Mouse (Mus musculus) CH12.LX (cell line): ENCODE measurements around the gene Meox1. TPM values are rescaled to one million over a fixed set of nuclear protein-coding genes. Genes with fewer than 3 reads are reported as not detected.
A peak's percentile ranks its signal among the peaks of the same experiment; 100 is the strongest.

ENCODE experiments used
- DNase-seq: peaks from one replicate; pipeline ENCODE4 v3.0.0-alpha.2; 2013; ENCODE audit errors: extremely low read depth
- H3K27ac ChIP-seq: 2 replicates; pipeline ENCODE4 v1.5.1; 2012; ENCODE audit warnings: low read depth, mild to moderate bottlenecking, control low read depth, moderate library complexity; ENCODE audit not compliant: insufficient read depth
- H3K27me3 ChIP-seq: replicated peaks from 2 replicates; pipeline ENCODE3; 2012; ENCODE audit warnings: inconsistent platforms
- H3K36me3 ChIP-seq, 2 experiments: replicated peaks in 1 of 2; 2 replicates each; pipeline versions ENCODE3 to v1.6.1; 2012; ENCODE audit warnings: inconsistent platforms in 1 of 2, low read length in 1 of 2, mild to moderate bottlenecking in 1 of 2, mixed read lengths in 1 of 2, moderate library complexity in 1 of 2; ENCODE audit not compliant: control insufficient read depth in 1 of 2, insufficient read depth in 1 of 2
- H3K4me1 ChIP-seq, 2 experiments: 2 replicates each; pipeline ENCODE4 v1.6.1; 2012; ENCODE audit warnings: inconsistent platforms in 1 of 2, moderate library complexity in 1 of 2; ENCODE audit not compliant: insufficient read depth in 2 of 2, control insufficient read depth in 1 of 2
- H3K4me2 ChIP-seq: 2 replicates; pipeline ENCODE4 v1.6.1; 2012; ENCODE audit warnings: low read depth, mild to moderate bottlenecking, control low read depth; ENCODE audit not compliant: poor library complexity, insufficient read depth, severe bottlenecking
- H3K4me3 ChIP-seq, 3 experiments: fragments of 150-350 bp in 1 of 3; sonication (generic) in 1 of 3; replicated peaks in 1 of 3; 2 replicates each; pipeline versions ENCODE3 to v1.5.1; 2011 to 2012; ENCODE audit warnings: low read depth in 2 of 3, low read length in 2 of 3, mild to moderate bottlenecking in 2 of 3, moderate library complexity in 2 of 3, control low read depth in 1 of 3, improper control_type of control experiment in 1 of 3, inconsistent platforms in 1 of 3, mixed read lengths in 1 of 3; ENCODE audit not compliant: poor library complexity in 1 of 3
- H3K79me2 ChIP-seq: replicated peaks from 2 replicates; pipeline ENCODE4 v1.6.1; 2012; ENCODE audit warnings: mild to moderate bottlenecking, moderate library complexity; ENCODE audit not compliant: control insufficient read depth, poor library complexity, insufficient read depth, severe bottlenecking; ENCODE audit errors: extremely low read depth
- H3K9ac ChIP-seq: 2 replicates; pipeline ENCODE4 v1.6.1; 2012; ENCODE audit warnings: low read depth, mild to moderate bottlenecking, control low read depth, moderate library complexity; ENCODE audit not compliant: insufficient read depth
- H3K9me3 ChIP-seq: replicated peaks from 2 replicates; pipeline ENCODE3; 2012; ENCODE audit warnings: low read length, inconsistent platforms, mixed read lengths
- CHD2 ChIP-seq: IDR thresholded peaks from 2 replicates; pipeline ENCODE4 v1.6.1; 2011; ENCODE audit warnings: low read length, improper control_type of control experiment
- CTCF ChIP-seq, 2 experiments: IDR thresholded peaks in 1 of 2; conservative IDR thresholded peaks in 1 of 2; 2 replicates each; pipeline ENCODE4 v1.5.1; 2011 to 2012; ENCODE audit warnings: low read depth in 2 of 2, low read length in 2 of 2, improper control_type of control experiment in 1 of 2, inconsistent platforms in 1 of 2, mild to moderate bottlenecking in 1 of 2, moderate library complexity in 1 of 2
- ELF1 ChIP-seq: IDR thresholded peaks from 2 replicates; pipeline ENCODE4 v1.6.1; 2014; ENCODE audit warnings: low read depth, mild to moderate bottlenecking, inconsistent platforms, low read length, improper control_type of control experiment
- GABPA ChIP-seq: IDR thresholded peaks from 2 replicates; pipeline ENCODE4 v1.6.1; 2012; ENCODE audit warnings: low read depth, low read length, improper control_type of control experiment, inconsistent platforms; ENCODE audit not compliant: insufficient replicate concordance
- MAZ ChIP-seq: IDR thresholded peaks from 2 replicates; pipeline ENCODE4 v1.6.1; 2012; ENCODE audit warnings: low read depth, mild to moderate bottlenecking, inconsistent platforms, low read length, improper control_type of control experiment, moderate library complexity
- MXI1 ChIP-seq: IDR thresholded peaks from 2 replicates; pipeline ENCODE4 v1.6.1; 2011; ENCODE audit warnings: mild to moderate bottlenecking, low read depth, low read length, improper control_type of control experiment
- NELFE ChIP-seq: IDR thresholded peaks from 2 replicates; pipeline ENCODE4 v1.6.1; 2011; ENCODE audit warnings: low read depth, low read length, improper control_type of control experiment
- NRF1 ChIP-seq: IDR thresholded peaks from 2 replicates; pipeline ENCODE4 v1.6.1; 2014; ENCODE audit warnings: low read depth, mild to moderate bottlenecking, inconsistent platforms, low read length, improper control_type of control experiment, moderate library complexity
- RAD21 ChIP-seq: IDR thresholded peaks from 2 replicates; pipeline ENCODE4 v1.6.1; 2011; ENCODE audit warnings: low read depth, mild to moderate bottlenecking, low read length, improper control_type of control experiment, moderate library complexity
- SMC3 ChIP-seq: IDR thresholded peaks from 2 replicates; pipeline ENCODE4 v1.6.1; 2011; ENCODE audit warnings: low read depth, low read length, improper control_type of control experiment
- TBP ChIP-seq: conservative IDR thresholded peaks from 2 replicates; pipeline ENCODE4 v1.6.1; 2011; ENCODE audit warnings: low read depth, low read length, improper control_type of control experiment
- TCF12 ChIP-seq: IDR thresholded peaks from 2 replicates; pipeline ENCODE4 v1.6.1; 2014; ENCODE audit warnings: low read depth, mild to moderate bottlenecking, inconsistent platforms, low read length, improper control_type of control experiment
- UBTF ChIP-seq: IDR thresholded peaks from 2 replicates; pipeline ENCODE4 v1.6.1; 2012; ENCODE audit warnings: low read depth, mild to moderate bottlenecking, inconsistent platforms, low read length, improper control_type of control experiment, moderate library complexity
- ZC3H11A ChIP-seq: IDR thresholded peaks from 2 replicates; pipeline ENCODE4 v1.6.1; 2012; ENCODE audit warnings: low read depth, mild to moderate bottlenecking, inconsistent platforms, low read length, improper control_type of control experiment
- ZMIZ1 ChIP-seq: IDR thresholded peaks from 2 replicates; pipeline ENCODE4 v1.6.1; 2012; ENCODE audit warnings: low read depth, mild to moderate bottlenecking, inconsistent platforms, low read length, improper control_type of control experiment
- dilution Hi-C: fragments of 300-500 bp; cut with MboI; formaldehyde crosslinking; loops from 2 replicates; pipeline ENCODE4 v1.14.3; 2020; ENCODE audit warnings: low sequenced_read_pairs; ENCODE audit not compliant: extremely low pct_unique_long_range_greater_than_20kb, extremely low pct_ligation_motif_present
- in situ Hi-C: fragments of 300-500 bp; cut with MboI; formaldehyde crosslinking; loops from 3 replicates; pipeline ENCODE4 v1.14.3; 2019; ENCODE audit warnings: low sequenced_read_pairs, low pct_ligation_motif_present, low pct_unique_long_range_greater_than_20kb, mixed read lengths
- polyA plus RNA-seq: library from polyadenylated mRNA; unstranded; fragments of >175 nt; gene quantifications from 2 replicates; pipeline ENCODE4 v1.2.1, GENCODE M21; 2012; ENCODE audit warnings: low read depth; ENCODE audit not compliant: insufficient read length
- total RNA-seq, 2 experiments: library from RNA; depleted of rRNA; stranded (reverse); fragments of 300-350 nt in 1 of 2; fragments of >200 nt in 1 of 2; gene quantifications; 2 replicates each; pipeline ENCODE4 v1.2.3; 2012 to 2014

Gene Meox1
- total and polyA plus RNA-seq, 3 experiments: not detected

DNA sequence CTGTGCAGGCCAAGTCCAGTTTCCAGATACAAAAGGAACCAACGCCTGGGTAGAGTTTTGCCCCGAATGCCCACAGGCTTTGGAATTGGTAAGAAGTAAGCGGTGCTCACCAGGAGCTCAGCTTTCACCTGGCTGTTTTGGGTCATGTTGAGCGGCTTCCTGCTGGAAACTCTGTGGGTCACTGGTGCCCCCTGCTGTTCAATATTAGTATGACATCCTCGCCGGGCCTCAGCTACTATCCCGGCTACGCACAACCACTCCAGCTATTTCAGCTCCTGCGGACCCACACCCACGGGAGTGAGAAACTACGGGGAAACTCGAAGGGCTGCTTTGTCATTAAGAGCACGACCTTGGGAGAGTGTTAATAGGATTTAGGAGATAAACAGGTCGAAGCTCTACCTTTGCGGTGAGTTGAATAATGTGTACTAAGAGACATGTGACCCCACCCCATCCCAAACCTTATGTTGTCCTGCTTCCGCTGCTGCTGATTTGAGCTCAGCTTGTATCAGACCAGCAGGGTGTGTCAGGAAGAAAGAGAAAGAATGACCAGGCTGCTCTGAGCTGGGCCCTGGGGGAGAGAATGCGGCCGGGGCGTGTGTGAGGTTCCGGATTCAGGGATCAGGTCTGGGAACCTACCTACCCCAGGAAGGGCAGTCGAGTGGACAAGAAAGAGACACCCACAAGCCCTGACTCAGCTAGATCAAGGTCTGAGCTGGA lies 16.2 kb upstream of the Meox1 start:
- no peaks in the 10 kb centered on the region for H3K36me3 ChIP-seq
- no peaks in the 10 kb centered on the region for H3K9me3 ChIP-seq
- no peak overlapping the region for H3K27ac ChIP-seq
- in situ Hi-C loops: loop anchor here (5.0 kb wide), 1 partner anchor 98 kb away; no protein-coding TSS in a partner anchor
- no peaks in the 10 kb centered on the region for H3K4me1 ChIP-seq
- no peak overlapping the region for H3K4me2 ChIP-seq
- dilution Hi-C loops: loop anchor here (10.0 kb wide), 1 partner anchor 54 kb away; the partner anchor contains the start of gene Sost
- DNase-seq: peak; percentile 85
- TF ChIP-seq ELF1 (peak; percentile 40; the same call in 1 of the 2 replicates), SMC3 (peak; percentile 94), RAD21 (peak; percentile 94), TCF12 (no peak), NELFE (no peak), CTCF (conservative IDR thresholded peaks at IDR 0.05 in 1 of 2, IDR thresholded peaks at IDR 0.05 in 1 of 2; ENCODE audit: low read depth in 2 of 2, low read length in 2 of 2) (peak; percentile 89 to 97), ZC3H11A (peak; percentile 75)
- no peaks in the 10 kb centered on the region for H3K79me2 ChIP-seq
- no peak overlapping the region for H3K9ac ChIP-seq
- H3K4me3 ChIP-seq: no peak overlapping the region
- peaks cover 50% of the 10 kb centered on the region for H3K27me3 ChIP-seq

DNA sequence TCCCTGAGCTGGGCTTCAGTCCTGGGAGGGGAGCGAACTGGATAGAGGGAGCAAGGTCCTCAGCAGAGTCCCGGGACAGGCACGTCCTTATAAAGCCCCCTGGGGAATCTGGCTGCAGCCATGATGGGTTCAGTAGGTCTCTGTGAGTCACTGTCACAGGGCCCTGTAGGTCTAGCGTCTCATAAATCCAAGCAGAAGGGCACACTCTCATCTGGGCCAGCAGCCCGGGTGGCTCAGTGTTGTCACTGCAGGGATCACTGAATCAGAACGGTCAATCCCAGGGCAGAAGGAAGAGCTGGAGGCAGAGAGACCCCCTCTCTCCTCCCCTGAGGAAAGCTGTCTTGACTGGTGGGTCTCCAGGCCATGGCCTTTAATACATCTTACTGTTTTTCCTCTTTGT lies 14.6 kb upstream of the Meox1 start:
- Histone ChIP-seq H3K27me3 (peaks cover 41% of the 10 kb centered on the region), H3K9ac (no peak overlapping the region), H3K4me3 (no peak overlapping the region), H3K36me3 (no peaks in the 10 kb centered on the region), H3K9me3 (no peaks in the 10 kb centered on the region), H3K4me1 (no peaks in the 10 kb centered on the region), H3K27ac (no peak overlapping the region), H3K79me2 (no peaks in the 10 kb centered on the region), H3K4me2 (no peak overlapping the region)
- dilution Hi-C loops: no loop called here
- in situ Hi-C loops: no loop called here
- DNase-seq: no peak
- no peak for TF ChIP-seq MXI1
- TF ChIP-seq UBTF: no peak
- TF ChIP-seq ZMIZ1: no peak
- TF ChIP-seq TBP: no peak
- TF ChIP-seq CHD2: no peak
- no peak for TF ChIP-seq GABPA
- no peak for TF ChIP-seq NRF1
- TF ChIP-seq MAZ: no peak
